Mouse (Mus musculus): Measurements from ENCODE around the gene Zfp296.
"Not testable (repeated sequence)": the region's sequence is repeated elsewhere in the genome, so short reads cannot be mapped to it uniquely, and the experiment has no call there.

The Zfp296 gene

GRCm38 (mm10) chr7:19562643-19563410 is 14.3 kb upstream of the Zfp296 start, which contains the start of gene Ppp1r37:
TSS of gene Ppp1r37 (minus strand) at chr7:19563076.
- no peak for DNase-seq (ENCODE audit: low spot score)

- DNase-seq (ENCODE audit: low spot score): no peak
These were observed 13.2 kb upstream of the Zfp296 start for GRCm38 (mm10) chr7:19563884-19564283.

GRCm38 (mm10) chr7:19564455-19564854 is 12.6 kb upstream of the Zfp296 start:
- no peak for DNase-seq (ENCODE audit: low spot score)

- no peak for DNase-seq (ENCODE audit: low spot score)
These were observed 11.3 kb upstream of the Zfp296 start for GRCm38 (mm10) chr7:19565803-19566202.

- DNase-seq (ENCODE audit: low spot score): no peak
These were observed 9.7 kb upstream of the Zfp296 start for GRCm38 (mm10) chr7:19567426-19567825.

GRCm38 (mm10) chr7:19569647-19570046 is 7.4 kb upstream of the Zfp296 start:
- no peak for DNase-seq (ENCODE audit: low spot score)

GRCm38 (mm10) chr7:19572926-19573775 is 3.9 kb upstream of the Zfp296 start:
- DNase-seq (ENCODE audit: low spot score): peak; percentile 71

- no peak for DNase-seq (ENCODE audit: low spot score)
These were observed 3.3 kb upstream of the Zfp296 start for GRCm38 (mm10) chr7:19573776-19574140.

GRCm38 (mm10) chr7:19575559-19575958 is 1.5 kb upstream of the Zfp296 start:
- DNase-seq (ENCODE audit: low spot score): no peak

GRCm38 (mm10) chr7:19577877-19578414 is 859 bp downstream of the Zfp296 start:
- DNase-seq (ENCODE audit: low spot score): no peak

GRCm38 (mm10) chr7:19578436-19578835 is 1.3 kb downstream of the Zfp296 start:
- DNase-seq (ENCODE audit: low spot score): no peak

- DNase-seq (ENCODE audit: low spot score): no peak
These were observed 2.7 kb downstream of the Zfp296 start for GRCm38 (mm10) chr7:19579751-19580150.

GRCm38 (mm10) chr7:19580634-19581033 is 3.5 kb downstream of the Zfp296 start:
- no peak for DNase-seq (ENCODE audit: low spot score)

- no peak for DNase-seq (ENCODE audit: low spot score)
These were observed 9.2 kb downstream of the Zfp296 start for GRCm38 (mm10) chr7:19586269-19586668.

- peak; percentile 55 for DNase-seq (ENCODE audit: low spot score)
These were observed 12.1 kb downstream of the Zfp296 start for GRCm38 (mm10) chr7:19589207-19589606.

- DNase-seq (ENCODE audit: low spot score): peak; percentile 85
These were observed 12.8 kb downstream of the Zfp296 start for GRCm38 (mm10) chr7:19589917-19590316.

- no peak for DNase-seq (ENCODE audit: low spot score)
These were observed 16.1 kb downstream of the Zfp296 start for GRCm38 (mm10) chr7:19593061-19593730.

- peak; percentile 75 for DNase-seq (ENCODE audit: low spot score)
These were observed 23.5 kb downstream of the Zfp296 start for GRCm38 (mm10) chr7:19600562-19600961.

- DNase-seq (ENCODE audit: low spot score): no peak
These were observed 26.0 kb downstream of the Zfp296 start for GRCm38 (mm10) chr7:19603055-19603454.

GRCm38 (mm10) chr7:19603849-19604605 is 26.9 kb downstream of the Zfp296 start, which contains the start of gene Clasrp:
TSS of gene Clasrp (minus strand) at chr7:19604486.
- peak; percentile 95 for DNase-seq (ENCODE audit: low spot score)

GRCm38 (mm10) chr7:19604606-19605214 is 27.6 kb downstream of the Zfp296 start:
- DNase-seq (ENCODE audit: low spot score): not testable (repeated sequence)

All from layer of hippocampus, adult 11-12 months (tissue).